Mouse (Mus musculus): ENCODE data around the gene H2-Q4.
"Not testable (repeated sequence)": the region's sequence is repeated elsewhere in the genome, so short reads cannot be mapped to it uniquely, and the experiment has no call there.

The H2-Q4 gene

GRCm38 (mm10) chr17:35420206-35420810 is 40.9 kb downstream of the H2-Q4 start:
- not testable (repeated sequence) for DNase-seq (ENCODE audit: low spot score in 2 of 2)

- not testable (repeated sequence) for DNase-seq (ENCODE audit: low spot score in 2 of 2)
Observed at GRCm38 (mm10) chr17:35421331-35421730, 41.9 kb downstream of the H2-Q4 start.

DNA sequence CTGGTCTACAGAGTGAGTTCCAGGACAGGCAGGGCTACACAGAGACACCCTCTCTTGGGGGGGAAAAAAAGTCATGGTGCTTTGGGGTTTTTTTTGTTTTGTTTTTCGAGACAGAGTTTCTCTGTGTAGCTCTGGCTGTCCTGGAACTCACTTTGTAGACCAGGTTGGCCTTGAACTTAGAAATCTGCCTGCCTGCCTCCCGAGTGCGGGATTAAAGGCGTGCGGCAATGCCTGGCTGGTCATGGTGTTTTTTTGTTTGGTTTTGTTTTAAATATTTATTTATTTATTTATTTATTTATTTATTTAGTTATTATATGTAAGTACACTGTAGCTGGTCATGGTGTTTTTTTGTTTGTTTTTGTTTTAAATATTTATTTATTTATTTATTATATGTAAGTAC is 42.9 kb downstream of the H2-Q4 start:
- not testable (repeated sequence) for DNase-seq (ENCODE audit: low spot score in 2 of 2)

DNA sequence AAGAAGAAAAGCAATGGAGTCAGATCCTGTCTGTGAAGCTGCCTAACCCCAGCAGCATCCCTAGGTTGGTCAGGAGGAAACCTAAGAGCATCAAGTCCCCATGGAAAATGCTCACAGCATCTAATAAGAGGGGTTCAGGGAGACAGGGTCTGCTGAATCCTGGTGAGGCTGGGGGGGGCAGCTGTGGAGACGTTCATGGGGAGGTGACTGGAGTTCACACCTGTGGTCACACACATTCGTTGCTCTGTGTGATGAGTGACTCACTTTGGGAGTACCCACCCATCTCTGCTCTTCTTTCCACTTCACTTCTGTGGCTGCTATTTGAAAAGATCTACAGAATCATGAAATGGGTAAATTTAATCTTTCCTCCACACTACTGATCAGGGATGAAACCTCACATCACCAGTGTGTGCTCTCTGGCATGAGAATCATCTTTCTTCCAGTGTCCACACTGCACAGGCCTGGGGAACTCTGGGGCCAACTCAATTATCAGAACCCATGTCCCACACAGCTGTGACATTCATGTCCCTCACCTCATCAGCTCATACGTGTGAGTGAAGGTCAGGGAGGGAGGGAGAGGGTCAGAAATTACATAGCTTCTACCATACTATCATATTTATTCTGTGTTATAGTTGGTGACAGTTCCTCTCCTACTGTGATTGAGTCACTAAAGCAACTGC is 43.9 kb downstream of the H2-Q4 start:
- DNase-seq (ENCODE audit: low spot score in 2 of 2) = not testable (repeated sequence)

DNA sequence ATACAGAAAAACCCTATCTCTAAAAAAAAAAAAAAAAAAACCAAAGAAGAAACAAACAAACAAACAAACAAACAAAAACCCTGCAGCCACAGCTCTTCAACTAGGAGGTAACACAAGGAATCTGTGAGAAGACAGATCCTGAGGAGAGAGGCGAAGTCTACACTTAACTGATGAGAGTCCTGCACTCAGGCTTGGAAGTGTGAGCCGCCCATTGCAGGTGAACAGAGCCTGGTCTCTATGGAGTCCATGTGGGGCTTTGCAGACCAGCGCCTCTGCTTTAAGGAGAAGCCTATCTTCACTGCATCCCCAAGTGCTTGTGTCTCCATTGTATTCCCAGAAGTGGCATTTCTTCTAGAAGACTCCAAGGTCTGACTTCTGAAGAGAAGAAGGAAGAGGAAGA is 44.7 kb downstream of the H2-Q4 start:
- DNase-seq (ENCODE audit: low spot score in 2 of 2) = not testable (repeated sequence)

- not testable (repeated sequence) for DNase-seq (ENCODE audit: low spot score in 2 of 2)
Observed at GRCm38 (mm10) chr17:35424624-35425416, 45.4 kb downstream of the H2-Q4 start, which contains the start of gene H2-Q6. H2-Q6 (plus strand) TSS chr17:35424850.

DNA sequence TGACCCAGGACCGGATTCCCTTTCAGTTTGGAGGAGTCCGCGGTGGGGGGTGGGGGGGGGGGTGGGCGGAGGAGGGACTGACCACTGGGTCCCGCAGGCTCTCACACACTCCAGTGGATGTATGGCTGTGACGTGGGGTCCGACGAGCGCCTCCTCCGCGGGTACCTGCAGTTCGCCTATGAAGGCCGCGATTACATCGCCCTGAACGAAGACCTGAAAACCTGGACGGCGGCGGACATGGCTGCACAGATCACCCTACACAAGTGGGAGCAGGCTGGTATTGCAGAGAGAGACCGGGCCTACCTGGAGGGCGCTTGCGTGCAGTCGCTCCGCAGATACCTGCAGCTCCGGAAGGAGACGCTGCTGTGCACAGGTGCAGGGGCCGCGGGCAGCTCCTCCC is 46.1 kb downstream of the H2-Q4 start:
- DNase-seq (ENCODE audit: low spot score in 2 of 2) = not testable (repeated sequence)

DNA sequence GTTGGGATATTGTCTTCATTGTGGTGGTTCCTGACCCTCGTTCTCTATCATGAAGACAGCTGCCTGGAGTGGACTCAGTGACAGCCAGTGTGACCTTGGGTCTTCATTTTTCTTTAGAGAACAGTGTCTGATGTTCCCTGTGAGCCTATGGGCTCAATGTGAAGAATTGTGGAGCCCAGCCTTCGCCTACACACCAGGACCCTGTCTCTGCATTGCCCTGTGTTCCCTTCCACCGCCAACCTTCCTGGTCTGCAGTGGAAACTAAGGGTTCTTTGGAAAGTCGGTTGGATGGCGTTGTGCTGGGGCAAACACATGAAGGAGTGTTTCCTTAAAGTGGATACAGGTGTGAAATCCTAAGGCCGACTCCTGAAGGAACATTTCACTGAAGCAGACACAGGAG is 49.5 kb downstream of the H2-Q4 start:
- not testable (repeated sequence) for DNase-seq (ENCODE audit: low spot score in 2 of 2)

- DNase-seq (ENCODE audit: low spot score in 2 of 2) = not testable (repeated sequence)
Observed at GRCm38 (mm10) chr17:35430671-35431070, 51.3 kb downstream of the H2-Q4 start.

DNA sequence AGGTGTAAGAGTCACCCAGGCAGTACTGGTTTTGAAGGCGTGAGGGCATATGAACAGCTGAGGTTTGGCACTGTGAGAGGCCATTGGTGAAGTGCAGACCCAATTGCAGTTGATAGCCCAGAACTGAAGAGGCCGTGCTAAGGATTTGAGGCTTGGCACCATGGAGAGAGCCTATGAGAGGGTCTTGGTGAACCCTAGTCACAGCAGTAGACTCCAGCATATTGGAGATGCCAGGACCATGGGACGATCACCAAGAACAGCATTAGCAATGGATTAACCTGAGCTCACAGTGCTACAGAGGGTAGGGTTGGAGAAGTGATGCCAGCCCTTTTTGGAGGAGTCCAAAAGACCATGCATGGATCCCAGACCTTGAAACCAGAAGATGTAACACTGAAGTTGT is 52.8 kb downstream of the H2-Q4 start:
- not testable (repeated sequence) for DNase-seq (ENCODE audit: low spot score in 2 of 2)

GRCm38 (mm10) chr17:35434836-35435235 is 55.4 kb downstream of the H2-Q4 start:
- not testable (repeated sequence) for DNase-seq (ENCODE audit: low spot score in 2 of 2)

Measured in frontal cortex, postnatal 36 days (tissue).